Mouse (Mus musculus): ENCODE measurements around the gene Gm13698. TPM values are rescaled to one million over a fixed set of nuclear protein-coding genes. Genes with fewer than 3 reads are reported as not detected.
"Not testable (repeated sequence)": the region's sequence is repeated elsewhere in the genome, so short reads cannot be mapped to it uniquely, and the experiment has no call there.

Gm13698 gene
- total RNA-seq (2014; fragmentation: Nextera tagmentation) (0.44 TPM in 1 of 2 replicates, not detected in the other), total RNA-seq (2017) (not detected in 2 replicates)

GRCm38 (mm10) chr2:83955393-83955792, at the start of gene Gm13698:
Gene Gm13698, plus strand, starts transcription at chr2:83955693.
- ATAC-seq (replicated peaks; ENCODE audit: low FRiP score, low TSS enrichment, poor library complexity, severe bottlenecking) = not testable (repeated sequence)

- peak; percentile 71 for ATAC-seq (replicated peaks; ENCODE audit: low FRiP score, low TSS enrichment, poor library complexity, severe bottlenecking)
Measured at GRCm38 (mm10) chr2:83929478-83930088, 25.9 kb upstream of the Gm13698 start.

GRCm38 (mm10) chr2:83940931-83941361, 14.5 kb upstream of the Gm13698 start, which contains the start of gene Zswim2:
Gene Zswim2, minus strand, starts transcription at chr2:83941228.
- peak; percentile 74 for ATAC-seq (replicated peaks; ENCODE audit: low FRiP score, low TSS enrichment, poor library complexity, severe bottlenecking)

- no peak for ATAC-seq (replicated peaks; ENCODE audit: low FRiP score, low TSS enrichment, poor library complexity, severe bottlenecking)
Measured at GRCm38 (mm10) chr2:83941378-83941777, 14.1 kb upstream of the Gm13698 start.

- ATAC-seq (replicated peaks; ENCODE audit: low FRiP score, low TSS enrichment, poor library complexity, severe bottlenecking) = no peak
Measured at GRCm38 (mm10) chr2:83941792-83942191, 13.7 kb upstream of the Gm13698 start.

GRCm38 (mm10) chr2:83961203-83961602, 5.7 kb downstream of the Gm13698 start, which contains the start of gene Gm13693:
Gene Gm13693, plus strand, starts transcription at chr2:83961503.
- not testable (repeated sequence) for ATAC-seq (replicated peaks; ENCODE audit: low FRiP score, low TSS enrichment, poor library complexity, severe bottlenecking)

- not testable (repeated sequence) for ATAC-seq (replicated peaks; ENCODE audit: low FRiP score, low TSS enrichment, poor library complexity, severe bottlenecking)
Measured at GRCm38 (mm10) chr2:83967013-83967412, 11.5 kb downstream of the Gm13698 start, which contains the start of gene Gm13695. Gene Gm13695, plus strand, starts transcription at chr2:83967313.

GRCm38 (mm10) chr2:83972823-83973222, 17.3 kb downstream of the Gm13698 start, which contains the start of gene Gm13696:
Gene Gm13696, plus strand, starts transcription at chr2:83973123.
- not testable (repeated sequence) for ATAC-seq (replicated peaks; ENCODE audit: low FRiP score, low TSS enrichment, poor library complexity, severe bottlenecking)

- not testable (repeated sequence) for ATAC-seq (replicated peaks; ENCODE audit: low FRiP score, low TSS enrichment, poor library complexity, severe bottlenecking)
Measured at GRCm38 (mm10) chr2:83978633-83979032, 23.1 kb downstream of the Gm13698 start, which contains the start of gene Gm13694. Gene Gm13694, plus strand, starts transcription at chr2:83978933.

GRCm38 (mm10) chr2:83984443-83984842, 28.9 kb downstream of the Gm13698 start, which contains the start of gene Gm13697:
Gene Gm13697, plus strand, starts transcription at chr2:83984743.
- ATAC-seq (replicated peaks; ENCODE audit: low FRiP score, low TSS enrichment, poor library complexity, severe bottlenecking) = not testable (repeated sequence)

- not testable (repeated sequence) for ATAC-seq (replicated peaks; ENCODE audit: low FRiP score, low TSS enrichment, poor library complexity, severe bottlenecking)
Measured at GRCm38 (mm10) chr2:83990253-83990652, 34.8 kb downstream of the Gm13698 start, which contains the start of gene Gm13691. Gene Gm13691, plus strand, starts transcription at chr2:83990553.

GRCm38 (mm10) chr2:83993639-83994255, 38.3 kb downstream of the Gm13698 start:
- ATAC-seq (replicated peaks; ENCODE audit: low FRiP score, low TSS enrichment, poor library complexity, severe bottlenecking) = peak; percentile 89

- ATAC-seq (replicated peaks; ENCODE audit: low FRiP score, low TSS enrichment, poor library complexity, severe bottlenecking) = not testable (repeated sequence)
Measured at GRCm38 (mm10) chr2:83994526-83994925, 39.0 kb downstream of the Gm13698 start.

Other genes starting within 250 kb of the Gm13698 start
- 8.1 and 13.8 TPM in 2 replicates for gene Itgav, start 231.3 kb upstream of the Gm13698 start, total RNA-seq (2014; fragmentation: Nextera tagmentation)
- 10.3 and 42.0 TPM in 2 replicates for gene Itgav, start 231.3 kb upstream of the Gm13698 start, total RNA-seq (2017)
- gene Fam171b, start 143.1 kb upstream of the Gm13698 start, total RNA-seq (2014; fragmentation: Nextera tagmentation) = not detected in 2 replicates
- 0.19 TPM in 1 of 2 replicates, not detected in the other for gene Fam171b, start 143.1 kb upstream of the Gm13698 start, total RNA-seq (2017)
- gene Zswim2, start 14.5 kb upstream of the Gm13698 start, total RNA-seq (2014; fragmentation: Nextera tagmentation) = not detected in 2 replicates
- not detected in 2 replicates for gene Zswim2, start 14.5 kb upstream of the Gm13698 start, total RNA-seq (2017)
- 0.44 TPM in 1 of 2 replicates, not detected in the other for gene Gm13693, start 5.8 kb downstream of the Gm13698 start, total RNA-seq (2014; fragmentation: Nextera tagmentation)
- gene Gm13693, start 5.8 kb downstream of the Gm13698 start, total RNA-seq (2017) = not detected in 2 replicates
- gene Gm13695, start 11.6 kb downstream of the Gm13698 start, total RNA-seq (2014; fragmentation: Nextera tagmentation) = 0.44 TPM in 1 of 2 replicates, not detected in the other
- gene Gm13695, start 11.6 kb downstream of the Gm13698 start, total RNA-seq (2017) = 0.95 TPM in 1 of 2 replicates, not detected in the other
- gene Gm13696, start 17.4 kb downstream of the Gm13698 start, total RNA-seq (2014; fragmentation: Nextera tagmentation) = 0.44 TPM in 1 of 2 replicates, not detected in the other
- gene Gm13696, start 17.4 kb downstream of the Gm13698 start, total RNA-seq (2017) = not detected in 2 replicates
- 0.44 TPM in 1 of 2 replicates, not detected in the other for gene Gm13694, start 23.2 kb downstream of the Gm13698 start, total RNA-seq (2014; fragmentation: Nextera tagmentation)
- not detected in 2 replicates for gene Gm13694, start 23.2 kb downstream of the Gm13698 start, total RNA-seq (2017)
- 0.44 TPM in 1 of 2 replicates, not detected in the other for gene Gm13697, start 29.1 kb downstream of the Gm13698 start, total RNA-seq (2014; fragmentation: Nextera tagmentation)
- gene Gm13697, start 29.1 kb downstream of the Gm13698 start, total RNA-seq (2017) = not detected in 2 replicates
- not detected in 2 replicates for gene Gm13691, start 34.9 kb downstream of the Gm13698 start, total RNA-seq (2014; fragmentation: Nextera tagmentation)
- gene Gm13691, start 34.9 kb downstream of the Gm13698 start, total RNA-seq (2017) = not detected in 2 replicates